Mouse (Mus musculus): Measurements from ENCODE around the gene Hist1h4c. TPM values are rescaled to one million over a fixed set of nuclear protein-coding genes. Genes with fewer than 3 reads are reported as not detected.

Hist1h4c gene
- polyA plus RNA-seq, 1 experiment from 2014 or later: 2.9 TPM

- TF ChIP-seq CTCF (IDR thresholded peaks at IDR 0.05; ENCODE audit: low read depth): no peak
- Histone ChIP-seq H3K27me3 (replicated peaks; ENCODE audit: control insufficient read depth, insufficient read depth, low read length) (no peaks in the 10 kb centered on the region), H3K4me2 (replicated peaks; ENCODE audit: low read depth) (no peak overlapping the region), H3K4me3 (ENCODE audit: low read depth, low read length) (no peak overlapping the region), H3K36me3 (ENCODE audit: control insufficient read depth, insufficient read depth) (no peaks in the 10 kb centered on the region), H3K27ac (ENCODE audit: low read depth, low read length) (no peak overlapping the region), H3K4me1 (replicated peaks; ENCODE audit: control insufficient read depth, insufficient read depth, low read length) (no peaks in the 10 kb centered on the region), H3K9me3 (ENCODE audit: control insufficient read depth) (no peaks in the 10 kb centered on the region), H3K9ac (ENCODE audit: low read depth, low read length) (no peak overlapping the region)
- no peak for ATAC-seq
- 60% methylated on average over 11 of the region's 11 CpGs for WGBS
These were observed 18.9 kb upstream of the Hist1h4c start for GRCm38 (mm10) chr13:23717176-23717575.

GRCm38 (mm10) chr13:23716261-23717042, 18.2 kb upstream of the Hist1h4c start:
- ATAC-seq: no peak
- no peaks in the 10 kb centered on the region for H3K36me3 ChIP-seq (ENCODE audit: control insufficient read depth, insufficient read depth)
- no peaks in the 10 kb centered on the region for H3K4me1 ChIP-seq (replicated peaks; ENCODE audit: control insufficient read depth, insufficient read depth, low read length)
- H3K4me3 ChIP-seq (ENCODE audit: low read depth, low read length): no peak overlapping the region
- no peak overlapping the region for H3K27ac ChIP-seq (ENCODE audit: low read depth, low read length)
- H3K9ac ChIP-seq (ENCODE audit: low read depth, low read length): no peak overlapping the region
- no peak overlapping the region for H3K4me2 ChIP-seq (replicated peaks; ENCODE audit: low read depth)
- TF ChIP-seq CTCF (IDR thresholded peaks at IDR 0.05; ENCODE audit: low read depth): no peak
- no peaks in the 10 kb centered on the region for H3K9me3 ChIP-seq (ENCODE audit: control insufficient read depth)
- no peaks in the 10 kb centered on the region for H3K27me3 ChIP-seq (replicated peaks; ENCODE audit: control insufficient read depth, insufficient read depth, low read length)
- 74% methylated on average over 5 of the region's 5 CpGs for WGBS

GRCm38 (mm10) chr13:23710374-23711089, 12.3 kb upstream of the Hist1h4c start, which contains the start of gene Hfe:
Gene Hfe, minus strand, starts transcription at chr13:23710854.
- no peak for TF ChIP-seq CTCF (IDR thresholded peaks at IDR 0.05; ENCODE audit: low read depth)
- H3K27me3 ChIP-seq (replicated peaks; ENCODE audit: control insufficient read depth, insufficient read depth, low read length): no peaks in the 10 kb centered on the region
- ATAC-seq: peak; percentile 76
- peak within 1 kb of the TSS; percentile 73 for H3K9ac ChIP-seq (ENCODE audit: low read depth, low read length)
- peak within 1 kb of the TSS; percentile 77 for H3K27ac ChIP-seq (ENCODE audit: low read depth, low read length)
- WGBS: 4% methylated on average over 17 of the region's 17 CpGs
- peak within 1 kb of the TSS; percentile 83 for H3K4me2 ChIP-seq (replicated peaks; ENCODE audit: low read depth)
- H3K4me3 ChIP-seq (ENCODE audit: low read depth, low read length): peak within 1 kb of the TSS; percentile 55
- H3K36me3 ChIP-seq (ENCODE audit: control insufficient read depth, insufficient read depth): no peaks in the 10 kb centered on the region
- H3K9me3 ChIP-seq (ENCODE audit: control insufficient read depth): no peaks in the 10 kb centered on the region
- H3K4me1 ChIP-seq (replicated peaks; ENCODE audit: control insufficient read depth, insufficient read depth, low read length): no peaks in the 10 kb centered on the region

- Histone ChIP-seq H3K36me3 (ENCODE audit: control insufficient read depth, insufficient read depth) (no peaks in the 10 kb centered on the region), H3K9me3 (ENCODE audit: control insufficient read depth) (no peaks in the 10 kb centered on the region), H3K27ac (ENCODE audit: low read depth, low read length) (peak overlapping the region; percentile 77), H3K4me3 (ENCODE audit: low read depth, low read length) (peak overlapping the region; percentile 55), H3K4me2 (replicated peaks; ENCODE audit: low read depth) (peak overlapping the region; percentile 83), H3K9ac (ENCODE audit: low read depth, low read length) (peak overlapping the region; percentile 73), H3K27me3 (replicated peaks; ENCODE audit: control insufficient read depth, insufficient read depth, low read length) (no peaks in the 10 kb centered on the region), H3K4me1 (replicated peaks; ENCODE audit: control insufficient read depth, insufficient read depth, low read length) (no peaks in the 10 kb centered on the region)
- ATAC-seq: peak; percentile 21; the same call in 1 of the 2 replicates
- 29% methylated on average over 14 of the region's 15 CpGs for WGBS
- no peak for TF ChIP-seq CTCF (IDR thresholded peaks at IDR 0.05; ENCODE audit: low read depth)
These were observed 11.6 kb upstream of the Hist1h4c start for GRCm38 (mm10) chr13:23709714-23710373.

- 78% methylated on average over 4 of the region's 4 CpGs for whole genome bisulfite sequencing
- H3K27me3 ChIP-seq (replicated peaks; ENCODE audit: control insufficient read depth, insufficient read depth, low read length): no peaks in the 10 kb centered on the region
- ATAC-seq: no peak
These were observed 10.4 kb upstream of the Hist1h4c start for GRCm38 (mm10) chr13:23708654-23709053.

GRCm38 (mm10) chr13:23708041-23708440, 9.8 kb upstream of the Hist1h4c start:
- H3K4me1 ChIP-seq (replicated peaks; ENCODE audit: control insufficient read depth, insufficient read depth, low read length): no peaks in the 10 kb centered on the region
- 81% methylated on average over 4 of the region's 4 CpGs for WGBS
- H3K4me2 ChIP-seq (replicated peaks; ENCODE audit: low read depth): no peak overlapping the region
- no peak for TF ChIP-seq CTCF (IDR thresholded peaks at IDR 0.05; ENCODE audit: low read depth)
- H3K27ac ChIP-seq (ENCODE audit: low read depth, low read length): no peak overlapping the region
- no peak overlapping the region for H3K9ac ChIP-seq (ENCODE audit: low read depth, low read length)
- no peaks in the 10 kb centered on the region for H3K27me3 ChIP-seq (replicated peaks; ENCODE audit: control insufficient read depth, insufficient read depth, low read length)
- H3K4me3 ChIP-seq (ENCODE audit: low read depth, low read length): no peak overlapping the region
- H3K9me3 ChIP-seq (ENCODE audit: control insufficient read depth): no peaks in the 10 kb centered on the region
- H3K36me3 ChIP-seq (ENCODE audit: control insufficient read depth, insufficient read depth): no peaks in the 10 kb centered on the region
- no peak for ATAC-seq

More at GRCm38 (mm10) chr13:23708654-23709053, 10.4 kb upstream of the Hist1h4c start:
- Histone ChIP-seq H3K27ac (ENCODE audit: low read depth, low read length) (no peak overlapping the region), H3K4me1 (replicated peaks; ENCODE audit: control insufficient read depth, insufficient read depth, low read length) (no peaks in the 10 kb centered on the region), H3K36me3 (ENCODE audit: control insufficient read depth, insufficient read depth) (no peaks in the 10 kb centered on the region), H3K9me3 (ENCODE audit: control insufficient read depth) (no peaks in the 10 kb centered on the region), H3K9ac (ENCODE audit: low read depth, low read length) (no peak overlapping the region), H3K4me3 (ENCODE audit: low read depth, low read length) (no peak overlapping the region), H3K4me2 (replicated peaks; ENCODE audit: low read depth) (no peak overlapping the region)
- TF ChIP-seq CTCF (IDR thresholded peaks at IDR 0.05; ENCODE audit: low read depth): no peak

All from intestine, postnatal 0 days (tissue).